Mouse (Mus musculus) lung, postnatal 0 days (tissue): ENCODE data around the gene 2010111I01Rik. TPM values are rescaled to one million over a fixed set of nuclear protein-coding genes. Genes with fewer than 3 reads are reported as not detected.

ENCODE experiments used
- ATAC-seq: fragments of 200-750 bp; cut with Nextera tagmentation; 2 replicates; pipeline ENCODE4 v1.8.0; 2017; ENCODE audit warnings: moderate library complexity
- DNase-seq: peaks from one replicate; pipeline ENCODE4 v3.0.0-alpha.2; 2016; ENCODE audit warnings: low spot score
- H3K27ac ChIP-seq: fragments of 300-500 bp; sonication (generic); 2 replicates; pipeline ENCODE4 v1.5.1; 2014; ENCODE audit warnings: antibody characterized with exemption, mild to moderate bottlenecking, low read length, mixed read lengths
- H3K27me3 ChIP-seq: fragments of 300-500 bp; sonication (generic); replicated peaks from 2 replicates; pipeline ENCODE4 v1.6.1; 2014; ENCODE audit warnings: low read length, mixed read lengths; ENCODE audit not compliant: insufficient read depth
- H3K36me3 ChIP-seq: fragments of 300-500 bp; sonication (generic); 2 replicates; pipeline ENCODE4 v1.6.1; 2014; ENCODE audit warnings: low read length, mixed read lengths; ENCODE audit not compliant: insufficient read depth
- H3K4me1 ChIP-seq: fragments of 300-500 bp; sonication (generic); 2 replicates; pipeline ENCODE4 v1.6.1; 2014; ENCODE audit warnings: antibody characterized with exemption, low read depth, low read length, mixed read lengths; ENCODE audit not compliant: insufficient read depth
- H3K4me2 ChIP-seq: fragments of 300-500 bp; sonication (generic); replicated peaks from 2 replicates; pipeline ENCODE4 v1.6.1; 2014; ENCODE audit warnings: low read depth, mild to moderate bottlenecking, low read length, moderate library complexity, mixed read lengths
- H3K4me3 ChIP-seq: fragments of 300-500 bp; sonication (generic); 2 replicates; pipeline ENCODE4 v1.5.1; 2014; ENCODE audit warnings: low read depth, low read length
- H3K9ac ChIP-seq: fragments of 300-500 bp; sonication (generic); replicated peaks from 2 replicates; pipeline ENCODE4 v1.6.1; 2014; ENCODE audit warnings: low read depth, mild to moderate bottlenecking
- H3K9me3 ChIP-seq: fragments of 300-500 bp; sonication (generic); 2 replicates; pipeline ENCODE4 v1.6.1; 2016; ENCODE audit warnings: low read length, mixed read lengths
- CTCF ChIP-seq: IDR thresholded peaks from 2 replicates; pipeline ENCODE4 v1.5.1; 2016; ENCODE audit warnings: antibody characterized with exemption, mild to moderate bottlenecking
- EP300 ChIP-seq: IDR thresholded peaks from 2 replicates; pipeline ENCODE4 v1.6.1; 2016; ENCODE audit warnings: antibody characterized with exemption, mild to moderate bottlenecking, control low read depth
- WGBS: fragments of 180-500 bp; shearing (Covaris S2); extraction: QIAGEN DNeasy Blood & Tissue Kit; methylation state at CpG from one replicate; pipeline ENCODE4 v1.1.7; 2014; 5-methylcytosine and 5-hydroxymethylcytosine counted together
- polyA plus RNA-seq: library from polyadenylated mRNA; unstranded; fragments of >200 nt; fragmentation: Nextera tagmentation; extraction: Ambion mirVana; gene quantifications from 2 replicates; pipeline ENCODE4 v1.2.1, GENCODE M21; 2015

2010111I01Rik gene
- polyA plus RNA-seq, 1 experiment from 2014 or later = 130 TPM

DNA sequence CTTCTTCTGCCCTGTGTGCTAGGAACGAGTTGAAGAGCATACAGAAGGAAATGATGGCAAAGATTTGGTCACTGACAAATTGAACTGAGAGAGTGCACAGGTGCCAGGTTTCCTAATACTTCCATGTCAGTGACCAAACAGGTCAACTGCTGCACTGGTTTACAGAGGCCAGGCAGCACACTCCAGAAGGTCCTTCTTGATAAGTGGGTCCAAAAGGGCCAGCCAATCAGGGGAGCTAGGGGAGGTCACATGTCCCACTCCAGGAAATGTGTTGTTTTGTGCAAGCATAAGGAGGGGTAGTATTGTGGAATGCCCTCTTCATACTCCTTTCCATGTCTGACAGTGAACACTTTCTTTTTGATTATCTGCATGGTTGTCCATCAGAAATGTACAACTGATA lies 99.0 kb downstream of the 2010111I01Rik start:
- DNase-seq (peak; percentile 56), ATAC-seq (peak; percentile 83)
- H3K36me3 ChIP-seq = no peaks in the 10 kb centered on the region
- H3K4me1 ChIP-seq = no peaks in the 10 kb centered on the region
- no peaks in the 10 kb centered on the region for H3K27me3 ChIP-seq
- H3K9ac ChIP-seq = no peak overlapping the region
- WGBS = 55% methylated on average over 1 of the region's 1 CpGs
- no peak overlapping the region for H3K4me2 ChIP-seq
- no peak overlapping the region for H3K4me3 ChIP-seq
- H3K9me3 ChIP-seq = no peaks in the 10 kb centered on the region
- H3K27ac ChIP-seq = no peak overlapping the region
- TF ChIP-seq EP300 (no peak), CTCF (no peak)

DNA sequence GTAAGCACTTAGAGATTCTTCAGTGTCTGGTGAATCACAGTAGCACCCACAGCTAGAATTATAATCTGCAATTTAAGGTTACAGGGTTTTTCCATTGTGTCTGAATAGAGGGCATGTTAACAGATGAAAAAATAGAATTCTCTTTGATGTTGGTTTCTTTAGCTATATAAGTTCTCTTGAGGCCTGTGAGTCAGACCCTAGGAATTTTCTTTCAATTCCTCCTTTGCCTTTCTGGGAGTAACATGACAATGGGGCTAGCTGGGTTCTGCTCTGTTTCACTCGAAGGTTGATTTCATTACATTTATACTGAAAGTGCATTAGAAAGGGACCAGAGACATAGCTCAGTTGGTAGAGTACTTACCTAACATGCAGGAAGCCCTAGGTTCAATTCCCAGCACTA lies 101.9 kb downstream of the 2010111I01Rik start:
- Histone ChIP-seq H3K27ac (no peak overlapping the region), H3K27me3 (no peaks in the 10 kb centered on the region), H3K36me3 (no peaks in the 10 kb centered on the region), H3K4me1 (peaks cover 1% of the 10 kb centered on the region; the same call in 1 of the 2 replicates), H3K4me3 (no peak overlapping the region), H3K4me2 (no peak overlapping the region), H3K9ac (no peak overlapping the region), H3K9me3 (no peaks in the 10 kb centered on the region)
- peak; percentile 63 for DNase-seq
- 42% methylated on average over 1 of the region's 1 CpGs for WGBS
- TF ChIP-seq EP300 (0 out of 2 replicates have a peak, but pooled peaks have one; percentile 22), CTCF (no peak)
- no peak; the same call in 1 of the 2 replicates for ATAC-seq

DNA sequence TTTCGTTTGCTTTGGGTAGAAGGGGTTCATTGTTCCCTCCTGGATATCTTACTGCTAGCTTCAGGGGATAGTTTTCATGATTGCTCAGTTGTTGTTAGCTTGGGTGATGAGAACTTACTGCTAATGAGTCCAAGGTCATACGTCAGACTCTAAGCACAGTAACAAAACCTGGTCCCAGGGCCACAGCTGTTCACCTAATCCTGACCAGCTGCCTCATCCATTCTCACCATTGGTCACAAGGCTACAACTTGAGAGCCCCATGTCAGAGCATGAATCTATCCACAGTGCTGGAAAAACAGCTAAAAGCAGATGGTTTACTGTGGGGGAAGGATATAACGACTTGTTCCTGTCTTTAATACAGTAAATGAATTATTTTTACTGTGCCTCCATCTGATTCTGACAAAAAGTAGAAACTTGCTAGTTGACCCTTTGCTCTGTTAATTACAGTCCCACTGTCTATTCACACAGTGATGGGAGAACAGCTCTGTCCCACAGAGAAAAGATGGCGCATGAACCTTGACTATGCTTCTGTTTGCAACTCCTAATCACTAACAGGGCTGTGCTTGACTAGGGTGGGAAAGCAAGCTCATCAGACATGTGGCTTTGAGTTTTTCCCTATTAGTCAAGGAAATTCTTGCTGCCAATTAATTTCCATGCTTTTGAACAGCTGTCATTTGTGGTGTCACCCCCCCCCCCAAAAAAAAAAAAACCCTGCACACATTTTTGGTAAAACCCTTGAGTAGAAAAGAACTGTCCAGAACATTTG lies 103.9 kb downstream of the 2010111I01Rik start:
- DNase-seq (no peak), ATAC-seq (no peak)
- H3K9me3 ChIP-seq = no peaks in the 10 kb centered on the region
- H3K4me2 ChIP-seq = no peak overlapping the region
- no peak overlapping the region for H3K27ac ChIP-seq
- 80% methylated on average over 4 of the region's 4 CpGs for WGBS
- H3K9ac ChIP-seq = no peak overlapping the region
- TF ChIP-seq EP300 = no peak
- no peak for TF ChIP-seq CTCF
- peaks cover 6% of the 10 kb centered on the region; the same call in 1 of the 2 replicates for H3K4me1 ChIP-seq
- no peaks in the 10 kb centered on the region for H3K27me3 ChIP-seq
- H3K4me3 ChIP-seq = no peak overlapping the region
- H3K36me3 ChIP-seq = no peaks in the 10 kb centered on the region

DNA sequence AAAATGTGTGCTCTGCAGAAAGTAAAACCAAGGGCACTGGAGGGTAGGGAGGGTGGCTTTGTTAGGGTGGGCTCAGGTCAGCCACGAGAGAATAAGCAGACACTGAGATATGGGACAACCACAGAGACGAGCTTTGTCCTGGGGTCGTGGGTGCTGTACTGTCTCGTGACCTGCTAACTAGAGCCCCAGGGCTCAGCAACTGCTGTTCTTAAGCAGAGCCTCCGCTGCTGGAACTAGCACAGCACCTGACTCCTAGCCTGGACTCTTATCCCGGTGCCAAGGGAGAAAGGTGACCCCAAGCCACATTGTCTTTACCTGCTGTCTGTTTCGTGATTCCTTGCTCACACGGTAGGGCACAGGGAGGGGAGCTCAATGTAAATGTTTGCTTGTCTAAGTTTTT lies 107.2 kb downstream of the 2010111I01Rik start:
- TF ChIP-seq CTCF (no peak), EP300 (no peak)
- H3K9ac ChIP-seq = no peak overlapping the region
- no peak overlapping the region for H3K4me3 ChIP-seq
- no peak for DNase-seq
- H3K4me2 ChIP-seq = no peak overlapping the region
- peaks cover 13% of the 10 kb centered on the region; the same call in 1 of the 2 replicates for H3K4me1 ChIP-seq
- ATAC-seq = no peak
- 62% methylated on average over 8 of the region's 8 CpGs for WGBS
- H3K27me3 ChIP-seq = no peaks in the 10 kb centered on the region
- no peaks in the 10 kb centered on the region for H3K36me3 ChIP-seq
- H3K9me3 ChIP-seq = no peaks in the 10 kb centered on the region
- peak overlapping the region; percentile 77 for H3K27ac ChIP-seq

DNA sequence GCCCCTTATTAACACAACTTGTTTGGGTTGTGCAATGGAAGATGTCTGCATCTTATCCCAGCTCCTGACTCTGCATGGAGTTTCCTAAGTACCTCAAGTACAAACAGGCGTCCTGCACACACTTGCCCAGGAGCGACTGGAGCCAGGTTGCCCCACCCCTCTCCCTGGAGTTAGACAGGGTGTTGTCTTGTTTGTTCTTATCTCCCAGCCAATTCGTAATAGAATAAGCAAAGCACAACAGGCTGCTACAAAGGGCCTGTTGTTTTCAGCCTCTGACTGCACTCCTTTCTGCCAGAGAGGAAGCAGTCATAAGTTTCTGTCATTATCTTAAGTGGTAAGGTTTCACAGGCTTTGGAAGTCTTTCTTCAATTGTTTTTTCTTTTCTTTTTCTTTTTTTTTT lies 107.7 kb downstream of the 2010111I01Rik start:
- DNase-seq (peak; percentile 63), ATAC-seq (peak; percentile 72)
- no peaks in the 10 kb centered on the region for H3K27me3 ChIP-seq
- H3K27ac ChIP-seq = peak overlapping the region; percentile 48; the same call in 1 of the 2 replicates
- TF ChIP-seq EP300 (peak; percentile 33), CTCF (no peak)
- no peaks in the 10 kb centered on the region for H3K36me3 ChIP-seq
- H3K9me3 ChIP-seq = no peaks in the 10 kb centered on the region
- no peak overlapping the region for H3K9ac ChIP-seq
- H3K4me2 ChIP-seq = no peak overlapping the region
- H3K4me1 ChIP-seq = peaks cover 13% of the 10 kb centered on the region; the same call in 1 of the 2 replicates
- H3K4me3 ChIP-seq = no peak overlapping the region
- 27% methylated on average over 3 of the region's 3 CpGs for WGBS

DNA sequence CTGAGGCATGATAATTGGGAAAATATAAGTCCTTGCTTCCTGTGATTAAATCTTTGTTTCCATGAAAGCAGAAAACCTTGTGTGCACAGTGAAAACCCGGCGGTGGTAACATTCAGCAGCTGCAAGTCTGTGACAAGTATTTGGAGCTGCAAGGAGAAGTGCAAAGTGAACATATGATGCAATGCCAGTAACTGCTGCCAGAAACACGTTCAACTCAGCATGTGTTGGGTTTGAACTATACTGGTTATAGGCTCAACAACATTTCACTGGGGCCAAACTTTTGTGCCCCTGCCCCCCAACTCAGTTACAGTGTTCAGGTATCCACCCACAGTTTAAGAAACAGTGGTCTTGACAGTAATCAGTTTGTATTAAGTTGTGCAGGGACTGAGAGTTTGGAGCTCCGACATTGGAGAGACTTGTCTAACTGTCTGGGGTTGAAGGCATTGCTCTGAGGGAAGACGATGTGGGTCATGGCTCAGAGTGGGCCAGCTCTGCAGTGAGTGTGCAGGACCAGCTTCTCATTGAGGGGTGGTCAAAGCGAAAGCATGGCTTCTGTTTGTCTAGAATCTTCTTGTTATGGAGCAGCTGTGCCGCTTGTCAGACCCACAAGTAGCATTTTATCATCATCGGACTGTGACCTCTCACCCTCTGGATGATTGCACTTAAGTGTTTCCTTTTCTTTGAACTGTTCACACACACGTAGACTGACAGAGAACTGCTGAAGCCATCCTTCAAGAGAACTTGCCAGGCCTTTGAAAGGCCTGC lies 109.4 kb downstream of the 2010111I01Rik start:
- H3K9ac ChIP-seq = no peak overlapping the region
- peaks cover 13% of the 10 kb centered on the region; the same call in 1 of the 2 replicates for H3K4me1 ChIP-seq
- peak overlapping the region; percentile 17; the same call in 1 of the 2 replicates for H3K4me2 ChIP-seq
- no peaks in the 10 kb centered on the region for H3K9me3 ChIP-seq
- peak; percentile 91 for DNase-seq
- no peak for TF ChIP-seq CTCF
- TF ChIP-seq EP300 = 0 out of 2 replicates have a peak, but pooled peaks have one; percentile 9
- H3K4me3 ChIP-seq = no peak overlapping the region
- H3K27me3 ChIP-seq = no peaks in the 10 kb centered on the region
- peak overlapping the region; percentile 81 for H3K27ac ChIP-seq
- ATAC-seq = peak; percentile 81
- WGBS = 19% methylated on average over 9 of the region's 9 CpGs
- no peaks in the 10 kb centered on the region for H3K36me3 ChIP-seq
